Mouse (Mus musculus) lung, adult 2 months (tissue): ENCODE results near the gene Cacna1g.

ENCODE experiments used
- CTCF ChIP-seq: fragments of 200-500 bp; IDR thresholded peaks from 2 replicates; pipeline ENCODE4 v1.5.1; 2011; ENCODE audit warnings: mild to moderate bottlenecking, low read length, control low read depth; ENCODE audit not compliant: insufficient read depth
- POLR2A ChIP-seq: fragments of 200-500 bp; IDR thresholded peaks from 2 replicates; pipeline ENCODE4 v1.6.1; 2011; ENCODE audit warnings: low read depth, mild to moderate bottlenecking, control low read depth, low read length, borderline replicate concordance; ENCODE audit errors: extremely low read depth

GRCm38 (mm10) chr11:94454756-94455155, 19.2 kb downstream of the Cacna1g start:
- TF ChIP-seq CTCF, result no peak
- TF ChIP-seq POLR2A, result no peak
